Mouse (Mus musculus): ENCODE data around the gene Rergl.

Gene Rergl

DNA sequence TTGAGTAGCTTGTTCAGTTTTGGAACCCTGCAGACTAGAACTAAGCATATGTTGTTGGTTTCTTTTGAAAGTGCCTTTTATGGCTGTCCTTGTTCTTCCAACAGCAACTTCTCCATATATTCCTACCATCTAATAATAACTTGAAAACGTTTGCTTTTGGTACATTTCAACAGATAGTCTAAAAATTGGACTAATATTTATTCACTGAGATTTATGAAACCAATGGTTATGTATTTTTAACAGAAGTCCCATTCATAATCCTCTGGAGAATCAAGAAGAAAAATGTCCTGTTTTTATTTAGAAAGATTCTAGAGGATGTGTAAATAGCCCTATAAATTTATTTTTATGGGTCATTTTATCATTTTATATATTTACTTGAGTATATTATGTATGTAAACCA, at the start of gene Rergl:
Gene Rergl, minus strand, starts transcription at position 101 of the 400 bp plus-strand sequence.
- DNase-seq (ENCODE audit: low read depth, low spot score) = no peak

DNA sequence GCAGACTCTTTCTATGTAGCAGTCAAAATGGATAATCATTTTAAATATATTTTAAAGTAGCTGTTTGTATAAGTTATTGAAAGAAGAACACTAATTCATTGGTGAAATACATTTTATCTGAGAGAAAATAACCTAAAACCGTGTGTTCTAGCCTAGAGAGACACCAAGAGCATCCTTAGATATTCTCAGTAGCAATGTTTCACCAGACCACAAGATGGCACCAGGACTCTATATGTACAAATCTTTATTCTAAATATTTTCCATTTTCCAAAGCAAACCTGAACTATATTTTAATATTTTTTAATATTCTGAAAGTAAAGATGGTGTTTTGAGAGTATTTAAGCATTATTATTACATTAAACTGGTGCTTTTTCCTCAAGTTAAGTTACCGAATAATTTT, 36.7 kb upstream of the Rergl start:
- DNase-seq (ENCODE audit: low read depth, low spot score) = no peak

DNA sequence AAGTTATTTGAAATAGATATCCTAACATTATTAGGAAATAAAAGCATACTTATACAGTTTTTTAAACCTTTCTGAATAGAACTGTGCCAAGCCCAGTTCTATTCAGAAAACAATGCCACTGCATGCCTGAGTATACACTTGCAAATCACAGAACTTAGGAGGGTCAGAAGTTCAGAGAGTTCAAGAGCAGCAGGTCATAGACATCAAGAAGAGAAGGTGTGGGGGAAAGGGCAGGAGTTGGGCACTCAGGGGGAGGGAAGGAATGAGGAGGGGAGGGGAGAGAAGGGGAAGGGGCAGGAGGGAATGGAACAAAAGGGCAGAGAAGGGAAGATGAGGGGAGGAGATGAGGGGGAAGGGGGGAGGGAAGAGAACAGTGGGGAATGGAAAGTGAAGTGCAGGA, 23.6 kb upstream of the Rergl start:
- DNase-seq (ENCODE audit: low read depth, low spot score) = no peak

DNA sequence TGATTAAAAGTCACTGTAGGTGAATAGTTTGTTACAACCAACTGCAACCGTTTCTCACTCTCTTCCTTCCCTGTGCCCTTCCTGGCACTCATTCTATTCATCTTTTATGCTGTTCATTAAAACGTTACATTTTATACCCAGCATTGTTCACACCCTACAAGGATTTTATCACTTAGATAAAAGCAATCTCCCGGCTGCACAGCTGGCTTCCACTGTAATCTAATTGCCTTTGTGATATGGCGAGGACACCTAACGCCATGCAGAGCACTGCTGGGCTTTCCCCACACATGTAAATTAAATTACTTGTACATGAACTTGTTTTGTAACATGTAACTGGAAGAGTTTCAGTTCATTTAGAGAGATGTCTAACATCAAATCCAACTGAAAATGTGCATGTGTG, 22.5 kb upstream of the Rergl start:
- no peak for DNase-seq (ENCODE audit: low read depth, low spot score)

DNA sequence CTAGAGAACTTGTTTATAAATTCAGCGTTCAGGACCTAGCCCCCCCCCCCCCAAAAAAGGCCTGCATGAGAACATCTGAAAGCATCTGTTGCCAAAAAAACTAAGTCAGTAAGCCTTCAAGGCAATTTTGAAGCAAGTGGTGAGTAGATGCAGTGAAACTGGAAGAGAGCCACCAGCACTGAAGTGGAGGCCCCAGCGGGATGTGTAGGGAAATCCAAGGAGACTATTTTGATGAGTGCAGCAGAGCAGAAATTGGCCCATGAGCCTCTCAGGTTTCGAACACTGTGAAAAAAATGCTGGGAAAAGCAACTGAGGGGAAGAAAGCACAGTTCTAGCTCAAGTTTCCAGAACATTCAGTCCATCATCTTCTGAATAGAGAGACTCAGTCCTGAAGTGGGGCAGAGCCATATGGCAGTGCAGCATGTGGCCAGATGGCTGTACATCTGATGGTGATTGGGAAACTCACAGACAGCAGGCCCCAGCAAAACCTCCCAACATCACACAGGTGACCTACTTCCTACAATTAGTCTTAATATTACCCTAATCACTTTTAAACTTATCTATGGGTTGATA, 13.2 kb upstream of the Rergl start:
- no peak for DNase-seq (ENCODE audit: low read depth, low spot score)

DNA sequence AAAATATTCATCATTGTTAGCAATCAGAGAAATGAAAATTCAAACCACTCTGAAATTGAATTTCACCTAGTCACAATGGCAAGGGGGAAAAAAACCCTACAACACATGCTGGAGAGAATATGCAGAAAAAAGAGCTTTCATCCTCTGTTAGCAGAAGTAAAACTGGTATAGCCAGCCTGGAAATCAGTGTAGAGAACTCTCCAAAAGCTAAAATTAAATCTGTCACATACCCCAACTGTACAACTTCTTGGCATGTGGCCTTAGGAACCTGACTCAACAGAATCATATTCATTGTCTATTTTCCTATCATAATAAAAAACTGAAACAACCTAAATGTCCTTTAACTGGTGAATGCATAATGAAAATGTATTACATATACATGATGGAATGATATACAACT, 22.0 kb downstream of the Rergl start:
- no peak for DNase-seq (ENCODE audit: low read depth, low spot score)

DNA sequence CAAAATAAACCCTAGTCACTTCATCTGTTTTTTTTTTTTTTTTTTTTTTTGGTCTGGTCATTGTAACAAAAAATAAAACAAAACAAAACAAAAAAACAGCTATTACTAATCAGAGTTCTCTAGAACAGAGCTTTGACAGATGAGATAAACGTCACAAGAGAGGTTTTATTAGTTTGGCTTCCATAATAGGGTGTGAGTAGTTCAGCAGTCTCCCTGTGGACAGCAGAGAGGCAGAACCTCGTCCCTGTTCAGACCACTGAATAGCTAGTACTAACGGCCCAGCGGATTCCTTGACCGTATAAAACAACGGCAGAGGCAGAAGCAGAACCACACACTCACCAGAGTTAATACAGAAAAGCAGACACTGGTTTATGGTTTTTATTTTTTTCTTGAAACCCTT, 36.8 kb downstream of the Rergl start:
- DNase-seq (ENCODE audit: low read depth, low spot score) = no peak

DNA sequence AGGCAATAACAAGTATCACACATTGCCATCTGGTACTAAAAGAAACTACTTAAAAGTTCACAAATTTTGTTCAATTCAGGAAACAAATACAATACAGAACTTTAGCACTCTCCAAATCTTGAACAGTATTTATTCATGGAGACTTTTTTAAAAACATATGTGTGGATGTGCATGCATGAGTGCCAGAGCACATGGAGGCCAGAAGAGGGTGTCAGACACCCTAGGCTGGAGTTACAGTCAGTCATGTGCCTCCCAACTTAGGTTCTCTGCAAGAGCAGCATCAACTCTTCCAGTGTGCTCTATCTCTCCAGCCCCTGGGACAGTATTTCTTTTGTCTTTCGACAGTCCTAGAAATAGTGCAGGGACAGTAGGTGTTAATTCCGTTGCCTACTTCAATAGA, 37.5 kb downstream of the Rergl start:
- DNase-seq (ENCODE audit: low read depth, low spot score) = no peak

DNA sequence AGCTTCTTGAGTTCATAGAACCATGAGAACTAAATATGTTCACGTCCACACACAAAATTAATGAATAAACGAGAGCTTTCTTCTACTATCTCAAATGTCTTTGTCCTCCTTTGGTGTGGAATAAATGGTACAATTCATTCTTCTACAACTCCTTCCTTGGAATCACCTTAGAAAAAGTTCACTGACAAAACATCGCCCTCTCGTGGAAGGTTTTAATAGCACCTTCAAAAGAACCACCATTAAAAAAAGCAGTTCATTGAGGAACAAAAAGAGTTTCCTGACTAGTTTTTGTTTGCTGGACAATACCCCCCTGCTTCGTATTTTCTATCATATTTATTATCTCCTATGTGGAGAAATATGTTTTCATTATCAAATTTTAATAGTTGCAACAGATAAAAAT, 40.7 kb downstream of the Rergl start:
- DNase-seq (ENCODE audit: low read depth, low spot score) = peak; percentile 1

DNA sequence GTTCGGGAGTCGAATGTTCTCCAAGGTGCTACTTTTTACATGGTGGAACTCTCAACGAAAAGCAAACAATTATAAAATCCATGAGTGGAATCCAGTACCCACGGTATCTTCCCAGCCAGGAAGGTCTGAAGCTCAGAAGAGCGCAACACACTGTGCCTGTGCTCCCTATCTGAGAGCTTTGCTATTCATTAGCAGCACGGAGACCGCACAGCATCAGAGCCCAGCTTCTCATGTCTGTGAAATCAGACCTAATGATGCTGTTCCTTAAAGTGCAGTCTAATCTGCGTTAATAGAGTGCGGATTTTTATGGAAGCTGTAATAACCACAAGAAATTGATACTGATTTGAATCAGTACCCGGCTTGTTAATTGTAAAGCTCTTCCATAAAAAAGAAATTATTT, 41.3 kb downstream of the Rergl start:
- DNase-seq (ENCODE audit: low read depth, low spot score) = no peak

DNA sequence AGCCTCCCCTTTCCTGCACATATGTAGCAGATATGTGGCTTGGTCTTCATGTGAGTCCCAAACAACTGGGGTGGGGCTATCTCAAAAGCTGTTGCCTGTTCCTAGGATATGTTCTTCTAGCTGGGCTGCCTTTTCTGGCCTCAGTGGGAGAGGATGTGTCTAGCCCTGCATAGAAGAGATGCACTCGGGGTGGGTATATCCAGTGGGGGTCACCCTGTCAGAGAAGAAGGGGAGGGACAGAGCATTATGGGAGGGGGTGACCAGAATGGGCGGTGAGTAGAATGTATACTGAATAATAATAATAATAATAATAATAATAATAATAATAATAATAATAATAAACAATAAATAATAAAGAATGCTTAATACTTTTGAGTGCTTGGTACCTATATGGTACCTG, 57.8 kb downstream of the Rergl start:
- no peak for DNase-seq (ENCODE audit: low read depth, low spot score)
